In the genomic region with DNA sequence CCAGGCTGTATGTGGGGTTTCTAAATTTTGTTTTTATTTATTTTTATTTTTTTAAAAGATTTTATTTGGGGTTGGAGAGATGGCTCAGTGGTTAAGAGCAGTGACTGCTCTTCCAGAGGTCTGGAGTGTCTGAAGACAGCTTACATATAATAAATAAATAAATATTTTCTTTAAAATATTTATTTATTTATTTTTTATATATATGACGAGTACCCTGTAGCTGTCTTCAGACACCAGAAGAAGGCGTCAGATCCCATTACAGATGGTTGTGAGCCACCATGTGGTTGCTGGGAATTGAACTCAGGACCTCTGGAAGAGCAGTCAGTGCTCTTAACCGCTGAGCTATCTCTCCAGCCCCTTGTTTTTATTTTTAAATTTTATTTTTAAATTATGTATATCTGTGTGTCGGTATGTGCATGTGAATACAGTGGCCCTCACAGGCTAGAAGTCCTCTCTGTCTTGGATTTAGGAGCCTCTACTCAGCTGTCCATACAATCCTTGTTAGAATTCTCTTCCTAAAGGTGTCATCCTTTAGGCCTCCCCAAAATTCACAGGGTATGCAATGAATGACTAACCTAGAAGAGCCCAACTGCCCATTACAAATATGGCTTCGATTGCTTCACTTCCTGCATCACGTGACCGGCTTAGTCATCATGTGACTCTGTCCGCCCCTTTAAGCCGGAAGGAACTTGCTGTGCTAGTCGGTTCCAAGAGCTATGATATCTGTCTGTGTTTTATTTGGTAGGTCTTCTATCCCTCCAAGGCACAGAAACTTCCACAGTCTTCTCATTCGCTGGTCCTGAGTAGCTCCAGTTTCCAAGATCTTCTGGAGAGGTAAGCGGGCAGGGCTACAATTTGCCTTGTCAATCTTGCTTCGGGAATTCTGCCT, we compare ENCODE assay signal across 1 mouse cellular context.
A peak's percentile ranks its signal among the peaks of the same experiment; 100 is the strongest.
TF ChIP-seq lines count a peak whose summit lies in the region.

A gene (plus strand): TSS at position 676 of the 889 bp plus-strand sequence.

TF ChIP-seq in CH12.LX, 34 proteins besides CTCF, POLR2A, EP300 and RAD21 (continued from another document):
- TF ChIP-seq BHLHE40 (IDR thresholded peaks at IDR 0.05; ENCODE audit: low read depth, low read length), result peak; percentile 94
- TF ChIP-seq MAX (IDR thresholded peaks at IDR 0.05; ENCODE audit: low read length), result peak; percentile 99
- no peak for TF ChIP-seq POLR2AphosphoS2 (IDR thresholded peaks at IDR 0.05; ENCODE audit: low read depth, low read length)
- no peak for TF ChIP-seq PAX5 (IDR thresholded peaks at IDR 0.05; ENCODE audit: low read length)
- peak; percentile 55 for TF ChIP-seq TCF12 (IDR thresholded peaks at IDR 0.05; ENCODE audit: low read depth, low read length)
- TF ChIP-seq KAT2A (IDR thresholded peaks at IDR 0.05; ENCODE audit: insufficient replicate concordance, low read length), result peak; percentile 89; the same call in 1 of the 2 replicates
